Mouse (Mus musculus): ENCODE results near the gene Micall1.

GRCm38 (mm10) chr15:79148533-79148932, 39.8 kb downstream of the Micall1 start:
- TF ChIP-seq USF2 (conservative IDR thresholded peaks at IDR 0.05; ENCODE audit: low read depth, low read length) (no peak), MYC (IDR thresholded peaks at IDR 0.05; ENCODE audit: low read depth, low read length) (no peak), NELFE (IDR thresholded peaks at IDR 0.05; ENCODE audit: low read depth, low read length) (peak; percentile 34; the same call in 1 of the 2 replicates), POLR2A (IDR thresholded peaks at IDR 0.05; ENCODE audit: low read depth, low read length) (no peak), CTCF (conservative IDR thresholded peaks at IDR 0.05 in 1 of 2, IDR thresholded peaks at IDR 0.05 in 1 of 2; ENCODE audit: low read depth in 2 of 2, low read length in 2 of 2) (peak; percentile 82 to 86), MAFK (IDR thresholded peaks at IDR 0.05; ENCODE audit: insufficient replicate concordance, low read length) (no peak), RCOR1 (conservative IDR thresholded peaks at IDR 0.05; ENCODE audit: low read depth, low read length) (no peak)

Data from CH12.LX (cell line).